Mouse (Mus musculus): ENCODE results near the gene H2-Q6. TPM values are rescaled to one million over a fixed set of nuclear protein-coding genes. Genes with fewer than 3 reads are reported as not detected.
A peak's percentile ranks its signal among the peaks of the same experiment; 100 is the strongest.
"Not testable (repeated sequence)": the region's sequence is repeated elsewhere in the genome, so short reads cannot be mapped to it uniquely, and the experiment has no call there.

Gene H2-Q6
- total RNA-seq, 2 experiments from 2014 or later: not detected

DNA sequence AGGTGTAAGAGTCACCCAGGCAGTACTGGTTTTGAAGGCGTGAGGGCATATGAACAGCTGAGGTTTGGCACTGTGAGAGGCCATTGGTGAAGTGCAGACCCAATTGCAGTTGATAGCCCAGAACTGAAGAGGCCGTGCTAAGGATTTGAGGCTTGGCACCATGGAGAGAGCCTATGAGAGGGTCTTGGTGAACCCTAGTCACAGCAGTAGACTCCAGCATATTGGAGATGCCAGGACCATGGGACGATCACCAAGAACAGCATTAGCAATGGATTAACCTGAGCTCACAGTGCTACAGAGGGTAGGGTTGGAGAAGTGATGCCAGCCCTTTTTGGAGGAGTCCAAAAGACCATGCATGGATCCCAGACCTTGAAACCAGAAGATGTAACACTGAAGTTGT lies 7.5 kb downstream of the H2-Q6 start:
- DNase-seq (ENCODE audit: low spot score in 2 of 2): not testable (repeated sequence)

DNA sequence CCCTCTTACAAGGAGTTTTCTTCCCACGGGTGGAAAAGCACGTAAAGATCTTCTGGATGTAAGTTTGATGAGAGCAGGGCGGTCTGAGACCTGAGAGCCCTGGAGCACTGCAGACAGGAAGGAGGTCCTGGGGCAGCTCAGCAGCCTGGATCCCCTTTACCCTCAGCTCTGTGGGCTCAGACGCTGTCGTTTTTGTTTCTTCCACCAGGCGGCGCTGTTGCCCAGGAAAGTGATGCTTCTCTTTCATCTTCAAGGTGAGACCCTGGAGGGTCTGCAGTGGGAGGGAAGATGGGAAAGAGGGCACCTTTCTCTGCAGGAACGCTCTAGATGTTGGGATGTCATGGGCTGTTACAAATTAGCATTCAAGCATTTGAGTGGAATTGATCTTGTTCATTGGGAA lies 10.2 kb downstream of the H2-Q6 start:
- DNase-seq (ENCODE audit: low spot score in 2 of 2): not testable (repeated sequence)

DNA sequence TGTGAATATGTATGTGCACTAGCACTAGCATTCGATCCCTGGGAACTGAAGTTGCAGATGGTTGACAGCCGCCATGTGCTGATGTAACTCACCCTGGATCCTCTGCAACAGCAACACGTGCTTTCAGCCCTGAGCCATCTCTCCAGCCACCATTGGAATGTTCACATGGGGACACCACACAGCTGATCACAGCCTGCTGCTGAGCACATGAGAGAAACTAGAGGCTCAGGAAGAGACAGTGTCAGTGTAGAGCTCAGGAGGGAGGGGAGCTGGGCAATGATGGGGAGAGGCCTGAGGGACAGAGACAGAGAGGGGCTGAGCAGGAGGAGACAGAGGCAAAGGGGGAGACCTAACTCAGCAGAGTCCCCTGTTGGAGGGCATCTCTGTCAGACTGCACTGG lies 10.9 kb downstream of the H2-Q6 start:
- DNase-seq (ENCODE audit: low spot score in 2 of 2): not testable (repeated sequence)

DNA sequence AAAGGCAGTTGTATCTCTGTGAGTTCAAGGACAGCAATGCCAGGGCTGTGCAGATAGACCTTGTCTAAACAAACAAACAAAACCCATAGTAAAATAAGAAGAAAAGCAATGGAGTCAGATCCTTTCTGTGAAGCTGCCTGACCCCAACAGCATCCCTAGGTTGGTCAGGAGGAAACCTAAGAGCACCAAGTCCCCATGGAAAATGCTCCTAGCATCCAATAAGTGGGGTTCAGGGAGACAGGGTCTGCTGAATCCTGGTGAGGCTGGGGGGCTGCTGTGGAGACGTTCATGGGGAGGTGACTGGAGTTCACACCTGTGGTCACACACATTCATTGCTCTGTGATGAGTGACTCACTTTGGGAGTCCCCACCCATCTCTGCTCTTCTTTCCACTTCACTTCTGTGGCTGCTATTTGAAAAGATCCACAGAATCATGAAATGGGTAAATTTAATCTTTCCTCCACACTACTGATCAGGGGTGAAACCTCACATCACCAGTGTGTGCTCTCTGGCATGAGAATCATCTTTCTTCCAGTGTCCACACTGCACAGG lies 12.8 kb downstream of the H2-Q6 start:
- DNase-seq (ENCODE audit: low spot score in 2 of 2): not testable (repeated sequence)

DNA sequence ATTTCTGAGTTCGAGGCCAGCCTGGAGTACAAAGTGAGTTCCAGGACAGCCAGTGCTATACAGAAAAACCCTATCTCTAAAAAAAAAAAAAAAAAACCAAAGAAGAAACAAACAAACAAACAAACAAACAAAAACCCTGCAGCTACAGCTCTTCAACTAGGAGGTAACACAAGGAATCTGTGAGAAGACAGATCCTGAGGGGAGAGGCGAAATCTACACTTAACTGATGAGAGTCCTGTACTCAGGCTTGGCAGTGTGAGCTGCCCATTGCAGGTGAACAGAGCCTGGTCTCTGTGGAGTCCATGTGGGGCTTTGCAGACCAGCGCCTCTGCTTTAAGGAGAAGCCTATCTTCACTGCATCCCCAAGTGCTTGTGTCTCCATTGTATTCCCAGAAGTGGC lies 13.7 kb downstream of the H2-Q6 start:
- DNase-seq (ENCODE audit: low spot score in 2 of 2): not testable (repeated sequence)

DNA sequence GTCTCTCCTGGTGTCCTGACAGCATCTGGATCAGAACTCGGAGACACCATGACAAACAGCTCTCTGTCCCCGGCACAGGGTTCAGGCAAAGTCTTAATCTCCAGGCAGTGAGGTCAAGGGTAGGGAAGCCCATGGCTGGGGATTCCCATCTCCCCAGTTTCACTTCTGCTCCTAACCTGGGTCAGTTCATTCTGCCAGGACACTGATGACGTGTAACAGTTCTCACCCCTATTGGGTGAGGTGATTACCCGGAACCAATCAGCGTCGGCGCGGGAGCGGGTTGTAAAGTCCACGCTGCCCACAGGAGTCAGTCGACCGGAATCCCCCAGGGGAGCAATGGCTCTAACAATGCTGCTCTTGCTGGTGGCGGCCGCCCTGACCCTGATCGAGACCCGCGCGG lies 14.2 kb downstream of the H2-Q6 start, which contains the start of gene H2-Q7:
TSS of gene H2-Q7 (plus strand) at position 271 of the 400 bp plus-strand sequence.
- peak; percentile 58 to 72 for DNase-seq (ENCODE audit: low spot score in 2 of 2)

DNA sequence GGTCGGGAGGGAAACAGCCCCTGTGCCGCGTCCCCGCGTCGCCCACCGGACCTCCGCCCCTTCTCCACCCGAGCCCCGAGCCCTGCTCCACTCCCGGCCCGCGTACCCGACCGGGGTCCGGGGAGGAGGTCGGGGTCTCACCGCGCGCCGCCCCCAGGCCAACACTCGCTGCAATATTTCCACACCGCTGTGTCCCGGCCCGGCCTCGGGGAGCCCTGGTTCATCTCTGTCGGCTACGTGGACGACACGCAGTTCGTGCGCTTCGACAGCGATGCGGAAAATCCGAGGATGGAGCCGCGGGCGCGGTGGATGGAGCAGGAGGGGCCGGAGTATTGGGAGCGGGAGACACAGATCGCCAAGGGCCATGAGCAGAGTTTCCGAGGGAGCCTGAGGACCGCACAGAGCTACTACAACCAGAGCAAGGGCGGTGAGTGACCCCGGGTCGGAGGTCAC lies 14.7 kb downstream of the H2-Q6 start:
- not testable (repeated sequence) for DNase-seq (ENCODE audit: low spot score in 2 of 2)

DNA sequence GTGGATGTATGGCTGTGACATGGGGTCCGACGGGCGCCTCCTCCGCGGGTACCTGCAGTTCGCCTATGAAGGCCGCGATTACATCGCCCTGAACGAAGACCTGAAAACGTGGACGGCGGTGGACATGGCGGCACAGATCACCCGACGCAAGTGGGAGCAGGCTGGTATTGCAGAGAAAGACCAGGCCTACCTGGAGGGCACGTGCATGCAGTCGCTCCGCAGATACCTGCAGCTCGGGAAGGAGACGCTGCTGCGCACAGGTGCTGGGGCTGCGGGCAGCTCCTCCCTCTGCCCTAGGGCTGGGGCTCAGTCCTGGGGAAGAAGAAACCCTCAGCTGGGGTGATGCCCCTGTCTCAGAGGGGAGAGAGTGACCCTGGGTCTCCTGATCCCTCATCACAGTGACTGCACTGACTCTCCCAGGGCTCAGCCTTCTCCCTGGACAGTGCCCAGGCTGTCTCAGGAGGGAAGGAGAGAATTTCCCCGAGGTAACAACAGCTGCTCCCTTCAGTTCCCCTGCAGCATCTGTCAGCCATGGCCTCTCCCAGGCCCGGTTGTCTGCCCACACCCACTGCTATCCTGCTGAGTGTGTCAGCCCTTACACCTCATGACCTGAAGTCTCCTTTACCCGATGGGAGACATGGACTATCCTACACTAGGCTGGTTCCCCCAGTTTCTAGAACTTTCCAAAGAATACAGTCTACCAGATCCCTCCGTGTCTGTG lies 15.4 kb downstream of the H2-Q6 start:
- DNase-seq (ENCODE audit: low spot score in 2 of 2): not testable (repeated sequence)

DNA sequence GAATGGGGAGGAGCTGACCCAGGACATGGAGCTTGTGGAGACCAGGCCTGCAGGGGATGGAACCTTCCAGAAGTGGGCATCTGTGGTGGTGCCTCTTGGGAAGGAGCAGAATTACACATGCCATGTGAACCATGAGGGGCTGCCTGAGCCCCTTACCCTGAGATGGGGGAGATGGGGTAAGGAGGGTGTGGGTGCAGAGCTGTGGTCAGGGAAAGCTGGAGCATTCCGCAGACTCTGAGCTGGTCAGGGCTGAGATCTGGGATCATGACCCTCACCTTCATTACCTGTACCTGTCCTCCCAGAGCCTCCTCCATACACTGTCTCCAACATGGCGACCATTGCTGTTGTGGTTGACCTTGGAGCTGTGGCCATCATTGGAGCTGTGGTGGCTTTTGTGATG lies 17.7 kb downstream of the H2-Q6 start:
- DNase-seq (ENCODE audit: low spot score in 2 of 2): not testable (repeated sequence)

DNA sequence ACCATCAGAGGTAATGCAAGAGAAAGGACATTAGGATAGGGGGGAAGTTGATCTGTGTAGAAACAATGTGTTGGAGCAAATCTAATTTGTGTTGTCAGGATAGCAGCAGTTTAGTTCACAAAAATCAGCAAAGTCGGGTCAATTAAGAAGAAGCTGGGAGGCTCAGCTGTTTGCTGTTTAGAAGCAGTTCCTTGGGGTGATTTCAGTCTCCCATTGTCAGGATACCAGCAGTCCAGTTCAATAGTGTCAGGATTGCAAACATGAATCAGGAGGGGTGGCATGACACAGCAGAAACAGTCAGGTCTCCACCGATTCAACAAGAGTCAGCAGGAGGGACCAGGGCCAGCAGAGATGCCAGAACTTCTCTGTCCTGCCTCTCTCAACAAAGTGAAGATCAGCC lies 19.9 kb downstream of the H2-Q6 start:
- DNase-seq (ENCODE audit: low spot score in 2 of 2): not testable (repeated sequence)

DNA sequence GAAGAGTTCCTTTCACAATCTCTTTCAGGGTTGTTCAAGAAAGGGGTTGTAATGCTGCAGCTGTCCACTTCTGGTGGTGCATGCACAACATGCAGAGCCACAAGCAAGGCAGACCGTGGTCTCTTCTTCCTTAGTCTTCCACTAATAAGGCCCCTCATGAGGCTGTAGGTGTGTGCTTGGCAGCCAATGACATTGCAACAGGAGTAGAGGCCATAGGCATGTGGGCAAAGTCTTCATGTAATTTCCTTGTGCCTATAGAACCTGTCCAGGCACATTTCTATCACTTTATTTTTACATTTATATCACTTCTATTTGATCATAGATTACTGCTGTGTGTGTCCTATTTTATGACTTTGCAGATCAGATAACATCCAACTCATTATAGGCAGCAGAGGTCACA lies 33.6 kb downstream of the H2-Q6 start:
- not testable (repeated sequence) for DNase-seq (ENCODE audit: low spot score in 2 of 2)

DNA sequence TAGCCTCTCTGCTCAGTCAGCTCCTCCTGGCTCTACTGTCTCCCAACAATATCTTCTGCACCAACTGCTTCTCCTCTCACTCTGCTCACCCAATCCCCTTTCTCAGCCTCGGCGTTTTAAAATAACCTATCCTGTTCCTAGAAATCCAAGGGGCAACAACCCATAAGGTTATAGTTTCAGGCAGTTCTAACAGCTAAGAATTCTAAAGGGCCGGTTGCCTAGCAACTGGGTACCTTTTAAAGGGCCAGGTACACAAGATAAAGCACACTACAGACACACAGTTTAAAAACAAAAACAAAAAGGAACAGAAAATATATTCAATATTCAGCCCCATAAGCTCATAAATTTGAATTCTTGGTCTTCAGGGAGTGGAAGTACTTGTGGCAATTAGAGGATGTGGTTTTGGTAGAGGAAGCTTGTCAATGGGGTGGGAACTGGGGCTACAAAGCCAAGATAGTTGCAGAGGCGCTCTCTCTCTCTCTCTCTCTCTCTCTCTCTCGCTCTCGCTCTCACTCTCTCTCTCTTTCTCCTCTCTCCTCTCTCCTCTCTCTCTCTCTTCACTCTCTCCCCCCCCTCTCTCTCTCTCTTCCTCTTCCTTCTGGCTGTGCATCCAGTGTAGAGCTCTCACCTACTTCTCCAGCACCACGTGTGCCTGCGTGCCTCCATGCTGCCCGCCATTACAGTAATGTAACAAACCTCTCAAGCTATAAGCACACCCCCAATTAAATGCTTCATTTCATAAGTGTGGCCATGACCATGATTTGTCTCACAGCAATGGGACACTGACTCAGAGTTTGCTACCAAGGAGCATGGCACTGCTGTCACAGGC lies 36.1 kb downstream of the H2-Q6 start:
- not testable (repeated sequence) for DNase-seq (ENCODE audit: low spot score in 2 of 2)

DNA sequence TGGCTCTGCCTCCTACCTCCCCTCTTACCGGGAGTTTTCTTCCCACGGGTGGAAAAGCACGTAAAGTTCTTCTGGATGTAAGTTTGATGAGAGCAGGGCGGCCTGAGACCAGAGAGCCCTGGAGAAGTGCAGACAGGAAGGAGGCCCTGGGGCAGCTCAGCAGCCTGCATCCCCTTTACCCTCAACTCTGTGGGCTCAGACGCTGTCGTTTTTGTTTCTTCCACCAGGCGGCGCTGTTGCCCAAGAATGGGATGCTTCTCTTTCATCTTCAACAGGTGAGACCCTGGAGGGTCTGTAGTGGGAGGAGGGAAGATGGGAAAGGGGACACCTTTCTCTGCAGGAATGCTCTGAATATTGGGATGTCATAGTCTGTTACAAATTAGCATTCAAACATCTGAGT lies 41.0 kb downstream of the H2-Q6 start:
- not testable (repeated sequence) for DNase-seq (ENCODE audit: low spot score in 2 of 2)

DNA sequence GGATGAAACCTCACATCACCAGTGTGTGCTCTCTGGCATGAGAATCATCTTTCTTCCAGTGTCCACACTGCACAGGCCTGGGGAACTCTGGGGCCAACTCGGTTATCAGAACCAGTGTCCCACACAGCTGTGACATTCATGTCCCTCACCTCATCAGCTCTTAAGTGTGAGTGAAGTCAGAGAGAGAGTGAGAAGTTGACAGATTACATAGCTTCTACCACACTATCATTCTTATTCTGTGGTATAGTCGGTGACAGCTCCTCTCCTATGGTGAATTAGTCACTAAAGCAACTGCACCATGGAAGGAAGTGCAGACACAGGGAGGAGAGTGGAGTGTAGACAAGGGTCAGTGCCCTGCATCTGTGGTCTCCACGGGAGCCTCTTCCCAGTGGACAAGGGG lies 44.3 kb downstream of the H2-Q6 start:
- DNase-seq (ENCODE audit: low spot score in 2 of 2): not testable (repeated sequence)

DNA sequence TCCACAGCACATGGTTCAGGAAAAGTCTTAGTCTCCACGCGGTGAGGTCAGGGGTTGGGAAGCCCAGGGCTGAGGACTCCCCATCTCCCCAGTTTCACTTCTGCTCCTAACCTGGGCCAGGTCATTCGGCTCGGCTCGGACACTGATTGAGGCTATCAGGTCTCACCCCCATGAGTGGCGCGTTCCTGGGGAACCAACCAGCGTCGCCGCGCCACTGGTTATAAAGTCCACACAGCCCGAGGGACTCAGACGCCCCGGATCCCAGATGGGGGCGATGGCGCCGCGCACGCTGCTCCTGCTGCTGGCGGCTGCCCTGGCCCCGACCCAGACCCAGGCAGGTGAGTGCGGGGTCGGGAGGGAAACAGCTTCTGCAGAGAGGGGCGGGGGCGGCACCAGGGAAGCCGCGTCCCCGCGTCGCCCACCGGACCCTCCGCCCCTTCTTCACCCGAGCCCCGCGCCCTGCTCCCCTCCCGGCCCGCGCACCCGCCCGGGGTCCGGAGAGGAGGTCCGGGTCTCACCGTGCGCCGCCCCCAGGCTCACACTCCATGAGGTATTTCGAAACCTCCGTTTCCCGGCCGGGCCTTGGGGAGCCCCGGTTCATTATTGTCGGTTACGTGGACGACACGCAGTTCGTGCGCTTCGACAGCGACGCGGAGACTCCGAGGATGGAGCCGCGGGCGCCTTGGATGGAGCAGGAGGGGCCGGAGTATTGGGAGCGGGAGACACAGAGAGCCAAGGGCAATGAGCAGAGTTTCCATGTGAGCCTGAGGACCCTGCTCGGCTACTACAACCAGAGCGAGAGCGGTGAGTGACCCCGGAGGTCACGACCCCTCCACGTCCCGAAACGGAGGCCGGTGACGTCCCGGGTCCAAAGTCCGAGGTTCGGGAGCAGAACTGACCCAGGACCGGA lies 45.4 kb downstream of the H2-Q6 start, which contains the start of gene H2-Q10:
TSS of gene H2-Q10 (plus strand) at position 248 of the 910 bp plus-strand sequence.
- DNase-seq (ENCODE audit: low spot score in 2 of 2): no peak

Other genes with a start within 250 kb of the H2-Q6 start
- gene Aif1, start 248.8 kb upstream of the H2-Q6 start, total RNA-seq (2021): 10 to 100 TPM in 1 of 2 experiments, 1 to 10 TPM in 1; 9.9 to 10.4 TPM
- gene Lst1, start 236.4 kb upstream of the H2-Q6 start, total RNA-seq (2021): 10 to 100 TPM in 1 of 2 experiments, 1 to 10 TPM in 1; 8.2 to 12.1 TPM
- 1 to 10 TPM in 1 of 2 experiments, under 1 TPM in 1; 0.55 to 1.0 TPM for gene Ltb, start 230.4 kb upstream of the H2-Q6 start, total RNA-seq (2021)
- under 1 TPM in 1 of 2 experiments, not detected in 1; 0.31 TPM for gene Tnf, start 222.8 kb upstream of the H2-Q6 start, total RNA-seq (2021)
- 1 to 10 TPM in 1 of 2 experiments, under 1 TPM in 1; 0.62 to 1.1 TPM for gene Lta, start 219.5 kb upstream of the H2-Q6 start, total RNA-seq (2021)
- not detected for gene Gm16181, start 204.0 kb upstream of the H2-Q6 start, total RNA-seq (2021)
- 100 to 1,000 TPM; 485 to 488 TPM for gene Atp6v1g2, start 191.2 kb upstream of the H2-Q6 start, total RNA-seq (2021)
- 10 to 100 TPM; 13.2 to 14.5 TPM for gene Nfkbil1, start 189.1 kb upstream of the H2-Q6 start, total RNA-seq (2021)
- gene Ddx39b, start 183.1 kb upstream of the H2-Q6 start, total RNA-seq (2021): 100 to 1,000 TPM; 234 to 244 TPM
- gene H2-D1, start 162.1 kb upstream of the H2-Q6 start, total RNA-seq (2021): 10 to 100 TPM; 14.5 to 14.8 TPM
- gene H2-Q1, start 104.4 kb upstream of the H2-Q6 start, total RNA-seq (2021): under 1 TPM; 0.21 to 0.25 TPM
- under 1 TPM; 0.52 to 0.74 TPM for gene H2-Q2, start 82.6 kb upstream of the H2-Q6 start, total RNA-seq (2021)
- 1 to 10 TPM; 1.1 to 1.8 TPM for gene H2-Q4, start 45.2 kb upstream of the H2-Q6 start, total RNA-seq (2021)
- gene H2-Q7, start 14.3 kb downstream of the H2-Q6 start, total RNA-seq (2021): under 1 TPM; 0.41 to 0.43 TPM
- gene H2-Q10, start 45.2 kb downstream of the H2-Q6 start, total RNA-seq (2021): not detected
- gene Pou5f1, start 81.2 kb downstream of the H2-Q6 start, total RNA-seq (2021): under 1 TPM in 1 of 2 experiments, not detected in 1; 0.48 TPM
- gene Tcf19, start 92.0 kb downstream of the H2-Q6 start, total RNA-seq (2021): 1 to 10 TPM; 5.3 to 6.5 TPM
- 1 to 10 TPM; 6.1 to 6.5 TPM for gene Cchcr1, start 92.2 kb downstream of the H2-Q6 start, total RNA-seq (2021)
- under 1 TPM in 1 of 2 experiments, not detected in 1; 0.55 TPM for gene Psors1c2, start 108.4 kb downstream of the H2-Q6 start, total RNA-seq (2021)
- gene Cdsn, start 127.3 kb downstream of the H2-Q6 start, total RNA-seq (2021): under 1 TPM; 0.14 to 0.44 TPM
- gene 2300002M23Rik, start 142.6 kb downstream of the H2-Q6 start, total RNA-seq (2021): not detected
- not detected for gene Sfta2, start 176.7 kb downstream of the H2-Q6 start, total RNA-seq (2021)
- gene Gm9573, start 201.8 kb downstream of the H2-Q6 start, total RNA-seq (2021): not detected
- not detected for gene Mucl3, start 218.8 kb downstream of the H2-Q6 start, total RNA-seq (2021)
- 10 to 100 TPM; 34.3 to 34.8 TPM for gene Vars2, start 242.7 kb downstream of the H2-Q6 start, total RNA-seq (2021)
- gene Gtf2h4, start 248.9 kb downstream of the H2-Q6 start, total RNA-seq (2021): 10 to 100 TPM; 23.9 to 25.8 TPM